Mouse (Mus musculus): ENCODE results near the gene Magi1.

Magi1 gene

DNA sequence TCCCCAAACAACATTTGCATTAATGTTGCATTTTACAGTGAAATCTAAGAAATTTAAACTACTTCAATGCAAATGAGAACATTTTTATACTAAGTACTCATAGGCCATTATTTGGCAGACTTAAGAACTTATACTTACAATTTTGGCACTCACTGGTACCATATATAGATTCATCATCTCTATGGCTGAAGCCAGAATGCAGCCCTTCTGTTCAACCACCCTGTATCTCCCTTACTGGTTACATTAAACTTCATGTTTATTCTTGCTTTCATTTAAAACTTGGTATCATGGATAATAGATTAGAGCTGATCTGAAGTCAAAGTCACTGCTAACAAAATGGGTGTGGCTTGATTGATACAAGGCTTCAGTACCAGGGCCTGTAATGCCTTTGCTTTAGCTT is 171.9 kb downstream of the Magi1 start:
- no peak for DNase-seq (ENCODE audit: low read depth, low spot score)

DNA sequence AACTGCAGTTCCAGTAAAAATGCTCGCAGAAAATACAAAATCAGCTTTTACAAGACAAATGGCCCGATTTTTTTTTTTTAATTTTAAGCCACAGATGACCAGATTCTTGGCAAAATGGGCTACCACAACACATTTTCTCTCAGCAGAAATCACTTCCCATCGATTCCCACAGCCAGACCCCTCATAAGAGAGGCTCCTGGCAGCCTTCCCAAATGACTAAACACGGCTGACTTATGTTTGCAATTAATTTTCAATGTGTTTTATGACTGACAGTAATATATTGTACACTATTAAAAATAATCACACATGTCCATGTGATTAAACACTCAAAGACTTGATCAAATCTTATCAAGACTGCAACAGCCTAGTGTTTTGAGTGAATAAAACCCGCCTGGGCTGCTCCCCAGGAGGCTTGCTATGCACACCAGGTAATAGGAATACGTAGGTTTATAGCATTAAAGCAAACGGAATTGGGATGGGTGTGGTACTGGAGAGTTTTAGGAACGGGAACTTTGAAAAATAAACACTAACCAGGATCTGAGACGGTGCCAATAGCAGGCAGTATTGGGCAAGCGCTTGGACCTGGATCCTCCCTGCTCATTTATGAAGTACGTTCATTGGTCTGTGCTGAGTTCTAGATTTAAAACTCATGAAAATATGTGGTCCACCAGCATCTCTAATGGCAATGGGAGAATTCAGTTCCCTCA is 176.2 kb downstream of the Magi1 start:
- no peak for DNase-seq (ENCODE audit: low read depth, low spot score)

DNA sequence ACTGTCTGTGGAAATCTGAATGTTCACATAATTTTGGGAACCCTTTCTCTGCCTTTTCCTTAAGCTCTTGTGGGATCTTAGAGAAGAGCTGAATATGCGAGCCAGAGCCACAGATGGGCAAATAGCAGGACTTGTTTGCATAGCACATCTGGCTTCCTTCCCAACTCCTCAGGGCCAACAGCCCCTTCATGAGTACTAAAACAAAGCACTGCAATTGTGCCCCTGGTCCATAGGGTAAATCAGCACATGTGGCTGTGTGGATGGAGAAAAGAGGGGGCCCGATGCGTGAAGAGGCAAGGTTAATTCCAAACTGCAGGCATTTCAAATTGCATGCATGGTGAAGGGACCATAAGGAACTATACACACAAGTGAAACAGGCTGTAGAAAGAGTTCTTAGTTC is 180.1 kb downstream of the Magi1 start:
- no peak for DNase-seq (ENCODE audit: low read depth, low spot score)

DNA sequence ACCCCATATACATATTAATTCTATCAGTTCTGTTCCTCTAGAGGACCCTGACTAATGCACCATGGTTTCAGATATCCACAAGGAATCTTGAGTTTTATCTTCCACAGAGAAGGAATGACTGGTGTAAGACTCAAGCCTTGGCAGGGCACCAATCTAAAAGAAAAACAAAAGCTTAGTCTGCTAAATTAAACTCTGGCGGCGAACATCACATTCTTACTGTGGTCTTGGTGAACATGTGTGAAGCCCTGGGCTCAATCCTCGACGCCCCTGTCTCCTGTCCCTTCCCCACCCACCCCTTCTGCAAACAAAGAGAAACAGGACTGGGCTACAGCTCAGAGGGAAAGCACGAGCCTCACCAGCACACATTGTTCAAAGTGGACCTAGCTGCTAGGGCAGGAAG is 182.5 kb downstream of the Magi1 start:
- no peak for DNase-seq (ENCODE audit: low read depth, low spot score)

DNA sequence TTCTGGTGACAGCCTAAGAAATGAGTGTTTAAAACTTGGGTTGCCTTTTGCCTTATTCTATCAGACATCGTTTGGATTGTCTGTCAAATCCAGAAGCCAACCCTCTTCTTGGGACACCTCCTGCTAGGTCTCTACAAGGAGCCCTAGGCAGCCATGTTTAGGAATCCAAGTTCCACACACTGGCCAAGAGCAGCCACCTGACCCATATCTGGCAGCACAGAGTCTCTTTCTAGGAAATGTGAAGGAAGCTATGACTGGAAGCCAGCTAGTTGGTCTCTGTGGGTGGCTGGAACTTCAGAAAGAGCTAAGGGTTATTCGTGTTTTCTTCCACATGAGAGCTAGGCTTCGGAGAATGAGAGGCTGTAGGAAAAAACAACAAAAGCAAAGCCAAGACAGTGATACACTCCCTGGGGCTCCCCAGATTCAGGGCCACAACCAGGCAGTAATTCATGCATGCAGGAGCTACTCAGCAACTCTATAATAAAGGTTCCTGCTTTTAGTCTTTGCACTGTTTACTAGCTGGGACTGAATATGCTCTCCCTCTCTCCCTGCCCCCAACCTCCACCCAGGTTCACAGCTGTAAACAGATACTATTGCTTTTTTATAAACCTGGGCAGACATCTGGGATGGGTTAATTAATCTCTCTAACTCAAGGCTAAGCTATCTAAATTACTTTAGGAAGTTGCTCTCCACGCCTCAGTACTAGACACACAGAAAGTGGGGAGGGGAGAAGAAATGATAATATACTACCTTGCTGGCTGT is 188.6 kb downstream of the Magi1 start:
- no peak for DNase-seq (ENCODE audit: low read depth, low spot score)

DNA sequence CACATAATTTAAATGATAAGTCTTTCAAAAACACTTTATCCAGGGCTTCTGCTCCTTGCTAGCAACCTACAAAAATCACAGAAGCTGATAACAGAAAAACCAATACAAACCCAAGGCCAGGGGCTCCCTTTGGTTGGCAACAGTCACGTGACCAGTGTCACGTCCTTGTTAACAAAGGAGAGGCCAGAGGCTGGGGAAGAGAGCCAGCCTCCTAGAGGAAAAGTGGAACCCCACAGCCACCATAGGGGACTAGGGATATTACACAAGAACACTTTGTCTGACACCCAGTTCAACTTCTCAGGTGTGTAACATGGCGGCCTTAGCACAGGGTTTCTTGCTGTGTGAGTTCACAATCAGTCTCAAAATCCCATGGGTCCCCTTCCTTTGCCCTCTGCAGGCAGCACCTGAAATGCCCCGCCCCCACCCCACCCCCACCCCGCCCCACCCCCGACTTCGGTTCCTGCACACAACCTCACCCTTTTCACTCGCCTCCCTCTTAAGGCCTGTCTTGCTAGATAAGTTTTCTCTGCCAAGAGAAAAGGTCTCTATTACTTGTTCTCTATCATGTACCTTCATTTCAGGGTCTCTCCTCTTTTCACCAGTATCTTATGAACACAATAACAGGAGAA is 190.6 kb downstream of the Magi1 start:
- DNase-seq (ENCODE audit: low read depth, low spot score), result no peak

DNA sequence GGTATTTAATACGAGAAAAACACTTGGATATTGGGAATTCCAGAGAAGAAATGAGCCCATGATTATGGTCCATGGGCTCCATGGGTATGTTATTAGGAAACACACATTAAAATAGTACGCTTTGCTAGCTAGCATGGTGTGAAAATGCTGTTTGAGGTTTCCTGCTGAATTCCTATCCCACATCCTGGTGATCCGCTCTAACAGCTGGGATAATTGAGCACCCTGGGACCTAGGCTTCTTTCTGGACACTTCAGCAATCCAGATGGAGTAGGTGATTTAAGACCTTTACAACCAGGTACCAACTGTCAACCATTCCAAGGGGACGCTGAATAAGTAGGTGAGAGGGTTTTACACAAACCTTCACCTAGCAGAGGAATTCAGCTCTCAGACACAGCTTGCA is 191.2 kb downstream of the Magi1 start:
- DNase-seq (ENCODE audit: low read depth, low spot score), result no peak

DNA sequence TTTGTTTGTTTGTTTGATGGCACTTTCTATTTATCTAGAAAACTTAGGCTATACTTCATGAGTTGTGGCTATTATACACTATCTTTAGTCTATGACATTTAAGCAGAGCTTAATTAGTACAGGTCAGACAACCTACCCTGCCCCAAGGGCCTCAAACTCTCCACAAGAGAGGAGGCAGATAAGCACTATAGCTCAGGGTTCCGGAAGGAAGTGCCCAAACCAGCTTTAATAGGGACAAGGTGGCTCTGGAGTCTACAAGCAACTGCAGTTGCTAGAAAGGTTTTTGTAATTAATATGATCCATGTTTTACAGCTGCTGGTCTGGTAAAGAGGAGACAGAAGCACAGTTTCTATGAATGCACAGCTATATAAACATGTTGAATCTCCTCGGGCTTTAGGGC is 196.9 kb downstream of the Magi1 start:
- DNase-seq (ENCODE audit: low read depth, low spot score), result no peak

DNA sequence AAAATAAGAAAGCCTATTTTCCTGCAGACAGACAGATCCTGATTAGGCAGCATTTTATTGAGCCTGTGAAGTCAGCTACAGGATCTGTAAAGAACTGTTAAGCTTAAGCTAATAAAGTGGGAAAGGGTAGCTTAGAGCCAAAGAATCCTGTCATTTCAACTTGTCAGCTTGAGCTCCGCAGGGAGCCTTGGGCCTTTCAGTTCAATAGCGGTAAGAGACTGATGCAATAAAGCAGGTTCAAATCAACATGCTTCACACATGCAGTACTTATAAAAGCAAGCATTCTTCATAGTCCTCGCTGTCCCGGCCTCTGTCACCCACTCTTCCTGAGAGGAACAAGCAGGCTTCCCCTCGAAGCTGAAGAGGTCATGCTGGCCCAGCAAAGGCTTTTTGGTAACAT is 199.0 kb downstream of the Magi1 start:
- DNase-seq (ENCODE audit: low read depth, low spot score), result no peak

DNA sequence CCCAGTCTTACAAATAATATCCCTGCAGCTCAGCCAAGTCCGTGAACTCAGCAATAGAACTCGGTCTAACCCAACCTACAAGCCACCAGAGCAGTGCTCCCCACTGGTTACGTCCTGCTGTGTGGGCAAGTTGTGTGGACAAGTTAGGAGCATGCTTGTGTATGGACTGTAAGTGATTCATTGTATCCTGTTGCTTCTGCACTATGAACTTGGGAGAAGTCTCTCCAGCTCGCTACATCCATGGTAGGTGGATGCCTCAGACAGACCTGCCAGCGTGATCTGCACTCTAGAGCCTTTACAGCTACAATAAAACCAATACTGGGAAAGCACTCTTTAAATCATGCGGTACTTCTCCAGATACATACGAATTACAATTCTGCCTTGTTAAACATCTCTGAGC is 200.3 kb downstream of the Magi1 start:
- DNase-seq (ENCODE audit: low read depth, low spot score), result no peak

DNA sequence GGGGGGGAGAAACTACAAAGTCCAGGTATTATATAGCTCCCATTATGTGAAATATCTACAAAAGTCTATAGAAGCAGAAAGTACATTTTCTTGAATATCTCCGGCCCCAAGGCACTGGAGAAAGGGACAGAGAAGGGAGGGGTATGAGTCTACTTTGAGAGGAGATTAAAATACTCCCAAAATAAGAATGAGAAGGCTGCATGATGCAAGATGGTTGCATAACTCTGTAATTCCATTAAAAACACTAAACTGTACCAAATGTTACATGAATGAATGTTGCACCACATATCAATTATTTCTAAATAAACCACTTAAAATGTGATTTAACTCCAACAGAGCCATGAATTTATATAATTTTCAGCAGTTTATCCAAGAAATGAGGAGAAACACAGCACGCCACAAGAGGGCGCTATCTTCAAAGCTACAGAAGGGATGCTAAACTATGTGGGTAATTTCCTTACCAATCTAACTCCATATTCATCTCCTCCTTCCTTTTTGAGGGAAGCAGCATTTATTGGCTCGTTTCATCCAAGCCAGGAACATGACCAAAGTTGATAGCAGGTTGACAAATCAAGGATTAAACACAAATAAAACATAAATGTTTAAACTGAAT is 202.7 kb downstream of the Magi1 start:
- DNase-seq (ENCODE audit: low read depth, low spot score), result peak; percentile 45

DNA sequence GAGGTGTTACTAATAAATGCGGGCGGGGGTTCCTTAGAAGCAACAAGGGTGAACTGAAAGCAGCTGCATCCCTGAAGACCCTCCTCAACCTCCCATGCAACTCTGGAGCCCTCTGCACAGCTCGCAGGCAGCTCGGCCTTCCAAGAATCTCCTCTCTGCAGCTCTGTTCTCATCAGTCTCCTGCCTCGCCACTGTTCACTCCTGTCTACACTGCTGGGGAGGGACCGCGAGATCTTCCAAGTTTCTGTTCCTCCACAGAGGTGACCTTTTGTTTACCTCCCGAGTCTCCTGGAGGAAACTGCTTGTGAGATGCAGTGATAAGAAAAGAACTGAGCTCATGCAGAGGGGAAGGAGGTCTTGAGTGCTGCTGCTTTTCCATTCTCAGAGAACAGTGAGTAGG is 204.8 kb downstream of the Magi1 start:
- no peak for DNase-seq (ENCODE audit: low read depth, low spot score)

DNA sequence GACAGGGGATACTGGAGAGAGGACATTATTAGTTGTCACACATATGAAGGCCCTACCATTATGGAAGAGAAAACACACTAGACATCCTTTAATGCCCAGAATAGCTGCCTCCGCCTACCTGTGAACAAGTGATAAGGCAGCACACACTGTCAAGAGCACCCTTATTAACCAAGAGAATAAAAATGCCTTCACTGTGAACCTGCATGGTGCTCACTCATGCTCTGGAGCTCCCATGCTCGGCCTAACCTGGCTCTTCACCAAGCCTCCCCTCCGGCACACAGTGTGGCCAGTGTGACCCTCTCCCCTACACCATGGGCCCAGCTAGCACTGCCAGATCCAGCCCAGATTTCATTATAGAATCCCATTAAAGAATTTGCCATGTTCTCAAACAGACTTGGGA is 206.7 kb downstream of the Magi1 start:
- no peak for DNase-seq (ENCODE audit: low read depth, low spot score)

DNA sequence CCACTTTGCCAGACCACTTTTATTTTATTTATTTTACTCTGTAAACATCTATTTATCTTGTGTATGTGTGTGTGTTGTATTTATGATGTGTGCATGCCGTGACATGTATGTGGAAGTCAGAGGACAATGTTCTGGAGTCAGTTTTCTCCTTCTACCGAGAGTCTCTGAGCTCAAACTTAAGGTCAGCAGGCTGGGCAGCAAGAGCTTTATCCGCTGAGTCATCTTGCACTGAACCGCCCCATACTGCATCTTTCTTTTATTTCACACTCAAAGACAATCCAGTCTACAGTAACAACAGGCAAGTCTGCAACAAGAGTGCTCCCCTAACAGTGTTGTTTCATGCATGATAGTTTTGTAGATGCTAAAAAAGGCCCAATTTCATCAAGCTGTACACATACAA is 207.7 kb downstream of the Magi1 start:
- no peak for DNase-seq (ENCODE audit: low read depth, low spot score)

DNA sequence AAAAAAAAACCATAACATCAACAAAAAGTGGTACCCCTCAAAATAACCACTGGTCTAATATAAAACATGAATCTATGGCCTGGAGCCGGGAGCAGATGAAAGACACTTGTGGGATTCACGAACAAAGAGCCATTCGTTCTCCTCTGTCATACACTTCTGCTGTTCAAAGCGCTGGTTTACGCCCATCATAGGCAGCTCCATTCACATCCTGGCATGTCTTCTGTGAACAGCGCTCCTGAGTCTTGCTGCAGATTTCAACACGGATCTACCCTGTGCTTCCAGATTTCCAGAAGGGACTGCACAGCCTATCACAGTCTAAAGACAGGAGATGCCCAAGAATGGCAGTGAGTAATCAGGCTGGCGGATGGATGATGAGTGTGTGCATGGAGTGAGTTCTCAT is 208.5 kb downstream of the Magi1 start:
- DNase-seq (ENCODE audit: low read depth, low spot score), result no peak

DNA sequence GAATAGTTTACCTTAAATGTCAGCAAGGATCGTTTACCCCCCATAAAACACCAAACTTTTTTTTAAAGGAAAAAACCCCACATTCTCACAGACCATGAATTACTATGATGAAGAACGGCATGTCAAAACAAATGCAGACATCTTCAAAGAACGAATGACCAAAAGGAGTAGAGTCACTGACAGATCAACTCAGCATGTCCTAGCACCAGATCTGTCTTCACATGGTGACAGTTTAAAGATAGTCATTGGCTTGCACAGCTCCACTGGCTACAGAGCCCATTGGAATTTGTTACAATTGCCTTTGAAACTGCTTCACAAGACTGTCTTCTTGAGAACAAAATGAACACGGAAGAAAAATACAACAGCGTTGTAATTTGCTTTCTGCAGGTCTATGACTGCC is 212.0 kb downstream of the Magi1 start:
- DNase-seq (ENCODE audit: low read depth, low spot score), result no peak

DNA sequence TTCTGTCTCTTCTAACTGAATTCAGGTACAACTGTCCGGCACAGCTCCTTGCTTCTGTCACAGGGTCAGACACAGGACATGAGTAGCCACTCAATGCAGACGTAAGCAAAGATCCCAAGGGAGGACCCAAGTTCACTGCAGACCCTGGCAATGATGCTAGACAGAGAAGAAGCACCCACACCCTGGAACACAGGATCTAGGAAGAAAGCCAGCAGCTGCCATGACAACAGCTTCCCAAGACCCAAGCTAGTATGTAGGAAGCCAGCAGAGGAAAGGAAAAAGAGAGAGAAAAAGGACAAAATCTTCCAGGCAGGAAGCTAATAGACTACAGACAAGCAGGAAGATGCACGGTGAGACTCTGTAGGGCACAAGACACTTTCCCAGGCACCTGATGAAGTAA is 213.0 kb downstream of the Magi1 start:
- DNase-seq (ENCODE audit: low read depth, low spot score), result no peak

DNA sequence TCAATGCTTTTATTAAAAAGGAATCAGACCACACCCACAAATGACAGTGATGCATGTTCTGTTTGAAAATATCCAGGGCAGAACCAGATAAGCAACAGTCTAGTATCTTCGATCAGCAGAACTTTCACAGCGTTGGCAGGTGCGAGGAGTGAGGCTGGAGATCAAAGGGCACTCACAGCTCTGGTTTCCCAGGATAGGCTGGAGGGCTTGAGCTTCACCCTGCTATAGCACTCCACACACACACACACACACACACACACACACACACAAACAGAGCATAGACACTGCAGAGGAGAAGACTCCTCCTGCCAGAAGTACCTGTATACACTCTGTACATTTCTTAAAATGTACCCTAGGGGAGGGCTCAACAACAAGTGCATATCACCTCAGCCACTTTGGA is 214.3 kb downstream of the Magi1 start:
- no peak for DNase-seq (ENCODE audit: low read depth, low spot score)

DNA sequence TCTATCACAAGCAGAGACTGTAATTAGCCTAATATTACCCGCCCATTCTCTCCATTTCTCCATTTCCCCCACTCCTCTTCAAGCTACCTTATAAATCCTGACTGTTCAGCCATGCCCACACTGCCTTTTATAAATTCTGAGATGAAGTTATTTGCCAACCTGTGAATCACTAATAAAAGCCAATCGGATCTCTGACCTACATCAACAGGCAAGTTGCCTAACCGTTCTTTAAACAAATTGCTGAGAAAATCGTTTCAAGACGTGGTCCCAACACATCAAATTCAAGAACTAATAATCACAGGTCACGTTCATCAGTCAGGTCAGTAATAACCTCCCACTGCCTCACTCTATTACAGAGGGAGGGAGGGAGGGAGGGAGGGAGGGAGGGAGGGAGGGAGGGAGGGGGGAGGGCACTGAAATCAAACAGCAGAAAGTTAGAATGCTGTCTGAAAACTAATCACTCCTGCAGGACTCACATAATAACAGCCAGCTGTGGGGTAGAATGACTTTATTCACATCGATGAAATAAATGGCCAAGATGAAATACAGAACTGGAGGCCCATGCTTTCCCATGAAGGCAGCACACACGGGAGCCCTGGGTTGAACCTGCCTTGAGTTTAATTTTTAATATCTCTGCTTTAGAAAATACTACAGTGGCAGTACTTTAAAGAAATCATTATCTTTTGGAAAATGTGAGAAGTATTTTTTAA is 215.8 kb downstream of the Magi1 start:
- no peak for DNase-seq (ENCODE audit: low read depth, low spot score)

DNA sequence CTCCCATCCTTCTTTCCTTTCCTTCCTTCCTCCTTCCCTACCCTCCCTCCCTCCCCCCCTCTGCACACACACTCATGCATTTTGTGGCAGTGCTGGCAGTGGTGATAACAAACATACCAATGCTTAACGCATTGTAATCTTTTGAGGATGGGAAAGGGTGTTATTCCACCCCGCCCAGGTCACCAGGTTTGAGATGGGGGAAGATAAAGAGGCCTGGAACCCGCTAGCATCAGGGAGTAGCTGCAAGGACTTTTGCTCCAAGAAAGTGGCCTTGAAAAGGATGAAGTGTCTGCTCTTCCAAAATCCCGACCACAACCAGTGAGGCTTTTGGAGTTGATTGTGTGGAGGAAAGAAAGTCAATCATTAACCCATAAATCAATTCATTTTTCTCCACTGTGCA is 218.9 kb downstream of the Magi1 start:
- DNase-seq (ENCODE audit: low read depth, low spot score), result no peak

DNA sequence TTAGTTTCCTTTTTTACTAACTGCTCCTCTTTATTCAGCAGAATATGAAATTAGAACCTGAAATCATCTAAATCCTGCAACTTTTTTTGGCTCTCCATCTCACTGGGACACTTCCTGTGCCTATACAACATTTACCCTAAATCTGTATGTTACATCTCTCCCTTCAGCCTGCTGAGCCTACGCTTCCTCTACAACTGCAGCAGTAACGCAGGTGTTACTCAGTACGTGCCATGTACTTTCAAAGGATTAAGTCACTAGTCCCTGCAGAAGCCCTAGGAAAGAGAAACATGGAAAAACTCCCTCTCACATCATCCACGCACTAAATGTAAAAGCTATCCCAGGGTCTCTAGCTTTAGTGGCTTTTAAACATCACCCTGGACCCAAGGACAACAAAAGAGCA is 220.2 kb downstream of the Magi1 start:
- DNase-seq (ENCODE audit: low read depth, low spot score), result no peak

DNA sequence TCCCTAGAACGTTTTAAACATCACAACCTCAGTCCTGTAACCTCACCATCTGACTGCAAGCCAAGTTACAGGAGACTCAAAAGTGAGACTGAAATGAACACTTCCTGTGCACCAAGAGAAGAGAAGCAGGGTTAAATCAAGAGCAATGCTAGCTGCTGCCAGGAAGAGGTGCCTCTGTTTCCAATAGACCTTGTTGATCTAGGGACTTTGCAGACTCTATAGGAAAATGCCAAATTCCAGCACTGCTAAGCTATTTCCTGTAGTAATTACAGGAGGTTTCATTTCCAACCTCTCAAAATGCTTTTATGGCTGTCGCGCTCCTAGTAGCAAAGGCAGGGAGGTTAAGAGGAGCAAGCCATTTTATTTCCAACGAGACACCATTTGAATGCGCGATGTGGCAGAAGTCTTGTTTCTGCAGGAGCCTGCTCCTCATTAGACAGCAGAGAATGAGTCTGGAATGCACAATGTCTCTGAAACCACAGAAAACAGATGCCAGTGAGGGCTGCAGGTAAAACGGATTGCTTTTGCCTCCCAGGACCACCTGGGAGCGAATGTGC is 222.2 kb downstream of the Magi1 start:
- no peak for DNase-seq (ENCODE audit: low read depth, low spot score)

All from retina, adult 2 months (tissue).